Mouse (Mus musculus) MEL-GATA-1-ER (cell line): Measurements from ENCODE around the gene Fars2.

ENCODE experiments used
- DNase-seq: peaks from one replicate; pipeline ENCODE4 v3.0.0-alpha.2; 2012; ENCODE audit warnings: low read depth; ENCODE audit errors: extremely low read depth

Fars2 gene

GRCm38 (mm10) chr13:36564764-36565315 is 447.6 kb downstream of the Fars2 start:
- no peak for DNase-seq

- no peak for DNase-seq
Observed at GRCm38 (mm10) chr13:36576781-36577180, 459.6 kb downstream of the Fars2 start.

GRCm38 (mm10) chr13:36577916-36578568 is 460.8 kb downstream of the Fars2 start:
- DNase-seq: no peak

- no peak for DNase-seq
Observed at GRCm38 (mm10) chr13:36578569-36579333, 461.5 kb downstream of the Fars2 start.

- DNase-seq: no peak
Observed at GRCm38 (mm10) chr13:36582406-36583070, 465.3 kb downstream of the Fars2 start.

GRCm38 (mm10) chr13:36583481-36584151 is 466.4 kb downstream of the Fars2 start:
- DNase-seq: no peak

- DNase-seq: no peak
Observed at GRCm38 (mm10) chr13:36584197-36584596, 467.0 kb downstream of the Fars2 start.

- DNase-seq: no peak
Observed at GRCm38 (mm10) chr13:36589092-36589491, 471.9 kb downstream of the Fars2 start.

GRCm38 (mm10) chr13:36592291-36592690 is 475.1 kb downstream of the Fars2 start:
- no peak for DNase-seq

GRCm38 (mm10) chr13:36606717-36607116 is 489.5 kb downstream of the Fars2 start:
- DNase-seq: no peak

- no peak for DNase-seq
Observed at GRCm38 (mm10) chr13:36607871-36608270, 490.7 kb downstream of the Fars2 start.

GRCm38 (mm10) chr13:36610426-36610825 is 493.2 kb downstream of the Fars2 start:
- DNase-seq: no peak

GRCm38 (mm10) chr13:36612785-36613750 is 495.9 kb downstream of the Fars2 start:
- DNase-seq: no peak

- no peak for DNase-seq
Observed at GRCm38 (mm10) chr13:36620498-36621332, 503.5 kb downstream of the Fars2 start.

GRCm38 (mm10) chr13:36621333-36621659 is 504.1 kb downstream of the Fars2 start:
- DNase-seq: no peak

- DNase-seq: no peak
Observed at GRCm38 (mm10) chr13:36623556-36623955, 506.3 kb downstream of the Fars2 start.

- no peak for DNase-seq
Observed at GRCm38 (mm10) chr13:36629154-36629553, 511.9 kb downstream of the Fars2 start.

- no peak for DNase-seq
Observed at GRCm38 (mm10) chr13:36648257-36648656, 531.0 kb downstream of the Fars2 start.

- DNase-seq: no peak
Observed at GRCm38 (mm10) chr13:36654251-36654650, 537.0 kb downstream of the Fars2 start.

GRCm38 (mm10) chr13:36679345-36679744 is 562.1 kb downstream of the Fars2 start:
- no peak for DNase-seq
